Mouse (Mus musculus): ENCODE measurements around the gene Hmgn3.

- TF ChIP-seq MAX (IDR thresholded peaks at IDR 0.05; ENCODE audit: low read depth) = no peak
- TF ChIP-seq POLR2A (IDR thresholded peaks at IDR 0.05; ENCODE audit: insufficient read length, low read depth) = no peak
- TF ChIP-seq TCF3 (IDR thresholded peaks at IDR 0.05; ENCODE audit: insufficient read length, low read depth) = no peak
- no peak for TF ChIP-seq USF1 (IDR thresholded peaks at IDR 0.05; ENCODE audit: low read depth)
- TF ChIP-seq MYOG (IDR thresholded peaks at IDR 0.05; ENCODE audit: control insufficient read depth in 1 of 3, insufficient read depth in 1 of 3, insufficient read length in 2 of 3, low read depth in 2 of 3) = no peak
- TF ChIP-seq MYOD1 (IDR thresholded peaks at IDR 0.05; ENCODE audit: control insufficient read depth in 1 of 3, insufficient read length in 2 of 3, low read depth in 2 of 3) = no peak
- no peak for TF ChIP-seq SRF (IDR thresholded peaks at IDR 0.05; ENCODE audit: control insufficient read depth, insufficient read length, low read depth)
- TF ChIP-seq POLR2AphosphoS2 (IDR thresholded peaks at IDR 0.05; ENCODE audit: insufficient read length, low read depth) = no peak
- TF ChIP-seq E2F4 (IDR thresholded peaks at IDR 0.05; ENCODE audit: insufficient read depth) = no peak
- TF ChIP-seq REST (IDR thresholded peaks at IDR 0.05; ENCODE audit: insufficient read depth, insufficient read length) = no peak
- no peak for TF ChIP-seq TCF12 (IDR thresholded peaks at IDR 0.05; ENCODE audit: insufficient read depth, poor library complexity, severe bottlenecking)
These were observed 34.7 kb downstream of the Hmgn3 start for GRCm38 (mm10) chr9:83111789-83112188.
